Mouse (Mus musculus): ENCODE measurements around the gene Acacb.

GRCm38 (mm10) chr5:114299156-114299855 lies 153.0 kb downstream of the Acacb start:
- no peak for TF ChIP-seq CTCF (IDR thresholded peaks at IDR 0.05; ENCODE audit: low read depth, low read length)
- no peak for TF ChIP-seq POLR2AphosphoS5 (IDR thresholded peaks at IDR 0.05; ENCODE audit: insufficient replicate concordance, low read depth, low read length)
- TF ChIP-seq GATA1 (IDR thresholded peaks at IDR 0.05; ENCODE audit: borderline replicate concordance, low read length): no peak
- TF ChIP-seq GATA2 (IDR thresholded peaks at IDR 0.05; ENCODE audit: borderline replicate concordance, low read depth, low read length): no peak

Measured in G1E (cell line).